Comparison of ENCODE assay signal across 29 mouse cellular contexts in genomic region chr13:99272046-99272445, GRCm38 (mm10).
"Had no signal": no experiment of that assay in that cellular context is flagged by ENCODE, and none has a peak within 500 bp of the region (broad histone marks: within the 10 kb centered on the region; RNA-seq: fewer than 3 reads in every experiment).

No protein-coding gene starts in this region.

- H3K4me1 ChIP-seq: heart, embryonic 12.5 days; heart, embryonic 13.5 days; heart, embryonic 15.5 days; hindbrain, embryonic 10.5 days; hindbrain, embryonic 12.5 days; hindbrain, embryonic 13.5 days; hindbrain, embryonic 15.5 days; intestine, embryonic 15.5 days; kidney, embryonic 15.5 days had no signal

- DNase-seq: heart, postnatal 10 days; heart, postnatal 14 days; heart, postnatal 4 days; kidney, adult 11 months; kidney, adult 18-20 months; kidney, adult 2 months; kidney, adult 8-10 months; kidney, adult 9 months; kidney, postnatal 10 days; kidney, postnatal 14 days; kidney, postnatal 25 days; kidney, postnatal 36 days; kidney, postnatal 4 days; layer of hippocampus, adult 9-11 months; layer of hippocampus, postnatal 36 days had no signal

- H3K9me3 ChIP-seq: heart, embryonic 15.5 days; hindbrain, embryonic 12.5 days; hindbrain, embryonic 13.5 days; hindbrain, embryonic 15.5 days; intestine, embryonic 15.5 days; kidney, embryonic 15.5 days had no signal

- H3K27ac ChIP-seq: heart, embryonic 13.5 days; heart, embryonic 15.5 days; hindbrain, embryonic 10.5 days; hindbrain, embryonic 12.5 days; hindbrain, embryonic 13.5 days; hindbrain, embryonic 14.5 days; hindbrain, embryonic 15.5 days; hindbrain, postnatal 0 days; intestine, embryonic 15.5 days; kidney, embryonic 15.5 days; kidney, postnatal 0 days; layer of hippocampus, adult 2 months; left cerebral cortex, adult 2 months had no signal

- H3K27me3 ChIP-seq: heart, embryonic 12.5 days; heart, embryonic 13.5 days; heart, embryonic 15.5 days; hindbrain, embryonic 12.5 days; hindbrain, embryonic 13.5 days; hindbrain, embryonic 15.5 days; intestine, embryonic 15.5 days; kidney, embryonic 15.5 days had no signal

- H3K4me3 ChIP-seq: heart, embryonic 12.5 days; heart, embryonic 13.5 days; heart, embryonic 15.5 days; hindbrain, embryonic 10.5 days; hindbrain, embryonic 12.5 days; hindbrain, embryonic 13.5 days; hindbrain, embryonic 15.5 days; intestine, embryonic 15.5 days; kidney, embryonic 15.5 days; layer of hippocampus, adult 2 months; left cerebral cortex, adult 2 months had no signal

- H3K36me3 ChIP-seq: heart, embryonic 12.5 days; heart, embryonic 13.5 days; heart, embryonic 15.5 days; hindbrain, embryonic 10.5 days; hindbrain, embryonic 12.5 days; hindbrain, embryonic 13.5 days; hindbrain, embryonic 15.5 days; intestine, embryonic 15.5 days; kidney, embryonic 15.5 days had no signal
